21 mouse cellular contexts compared by ENCODE assay signal in the genomic region with DNA sequence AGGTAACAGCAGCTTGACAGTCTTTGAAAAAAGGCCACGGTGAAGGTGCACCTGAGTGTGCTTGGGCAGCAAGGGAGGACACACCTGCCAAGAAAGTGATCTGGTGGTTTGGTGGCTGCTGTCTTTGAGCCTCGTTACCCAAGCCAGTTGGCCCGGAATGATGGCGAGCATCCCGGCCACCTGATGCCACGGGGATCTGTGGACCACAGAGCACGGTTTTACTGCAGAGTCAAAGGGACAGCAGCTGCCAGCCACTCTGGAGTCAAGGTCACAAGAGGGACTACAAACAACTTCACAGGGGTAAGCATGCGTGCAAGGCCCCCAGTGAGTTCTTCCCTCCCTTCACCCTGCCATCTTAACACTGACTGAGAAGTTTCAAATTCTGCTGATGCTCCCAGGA. TPM values are rescaled to one million over a fixed set of nuclear protein-coding genes. Genes with fewer than 3 reads are reported as not detected.
DNase-seq lines count a peak whose midpoint lies in the region; ATAC-seq lines count a peak whose summit lies in the region.
"Had no signal": no experiment of that assay in that cellular context is flagged by ENCODE, and none has a peak within 500 bp of the region (broad histone marks: within the 10 kb centered on the region; RNA-seq: fewer than 3 reads in every experiment).

No protein-coding gene starts in this region.

- no peaks in the 10 kb centered on the region for H3K9me3 ChIP-seq in kidney, embryonic 16.5 days (ENCODE audit: low read length)
- H3K9me3 ChIP-seq in intestine, embryonic 16.5 days (ENCODE audit: control insufficient read depth, low read length), result no peaks in the 10 kb centered on the region
- H3K9me3 ChIP-seq in heart, embryonic 12.5 days (replicated peaks), result no peaks in the 10 kb centered on the region
- H3K9me3 ChIP-seq: embryonic facial prominence, embryonic 10.5 days; hindbrain, embryonic 15.5 days; limb, embryonic 10.5 days; liver, embryonic 12.5 days; lung, embryonic 15.5 days; stomach, embryonic 15.5 days had no signal

- no peak overlapping the region for H3K4me3 ChIP-seq in kidney, embryonic 16.5 days (ENCODE audit: low read length)
- H3K4me3 ChIP-seq in intestine, embryonic 16.5 days (ENCODE audit: low read length), result no peak overlapping the region
- no peak overlapping the region for H3K4me3 ChIP-seq in heart, embryonic 12.5 days
- H3K4me3 ChIP-seq: embryonic facial prominence, embryonic 10.5 days; hindbrain, embryonic 15.5 days; limb, embryonic 10.5 days; liver, embryonic 12.5 days; lung, embryonic 15.5 days; stomach, embryonic 15.5 days had no signal

- H3K4me1 ChIP-seq in kidney, embryonic 16.5 days (ENCODE audit: insufficient read depth, low read length), result peaks cover 13% of the 10 kb centered on the region
- peaks cover 7% of the 10 kb centered on the region; the same call in 1 of the 2 replicates for H3K4me1 ChIP-seq in intestine, embryonic 16.5 days (ENCODE audit: control insufficient read depth, insufficient read depth, low read length)
- H3K4me1 ChIP-seq in heart, embryonic 12.5 days (replicated peaks), result peaks cover 38% of the 10 kb centered on the region
- H3K4me1 ChIP-seq: hindbrain, embryonic 15.5 days had no signal

- H3K27me3 ChIP-seq in kidney, embryonic 16.5 days (ENCODE audit: insufficient read depth, low read length), result no peaks in the 10 kb centered on the region
- H3K27me3 ChIP-seq in intestine, embryonic 16.5 days (replicated peaks; ENCODE audit: control insufficient read depth, insufficient read depth, low read length), result no peaks in the 10 kb centered on the region
- H3K27me3 ChIP-seq in heart, embryonic 12.5 days (replicated peaks), result peaks cover 11% of the 10 kb centered on the region; the same call in 1 of the 2 replicates
- H3K27me3 ChIP-seq: hindbrain, embryonic 15.5 days; stomach, embryonic 15.5 days had no signal

- no peak for DNase-seq in kidney, postnatal 36 days
- peak; percentile 38 for DNase-seq in cerebellum, adult 9-11 months
- peak; percentile 63 for DNase-seq in gastrocnemius, postnatal 10 days
- peak; percentile 57 for DNase-seq in thymus, postnatal 14 days
- DNase-seq in natural killer cell, adult 2 months (ENCODE audit: low spot score in 2 of 2), result no peak
- DNase-seq: heart, postnatal 36 days; midbrain, embryonic 14.5 days; spleen, adult 18-20 months had no signal

- H3K27ac ChIP-seq in kidney, embryonic 16.5 days (ENCODE audit: low read length), result 0 out of 2 replicates have a peak overlapping the region, but pooled peaks have one; percentile 3
- no peak overlapping the region for H3K27ac ChIP-seq in intestine, embryonic 16.5 days (ENCODE audit: low read length)
- no peak overlapping the region for H3K27ac ChIP-seq in heart, embryonic 12.5 days (ENCODE audit: poor library complexity, severe bottlenecking)
- H3K27ac ChIP-seq: embryonic facial prominence, embryonic 10.5 days; hindbrain, embryonic 15.5 days; limb, embryonic 10.5 days; liver, embryonic 12.5 days; lung, embryonic 15.5 days; stomach, embryonic 15.5 days had no signal

- peak; percentile 53; the same call in 1 of the 2 replicates for ATAC-seq in kidney, embryonic 16.5 days (ENCODE audit: low FRiP score, low TSS enrichment)
- ATAC-seq in intestine, embryonic 16.5 days, result no peak
- ATAC-seq in heart, embryonic 12.5 days (ENCODE audit: insufficient number of reproducible peaks, low FRiP score), result no peak
- ATAC-seq: forebrain, embryonic 14.5 days; intestine, postnatal 0 days; liver, embryonic 12.5 days; Patski had no signal

- WGBS in kidney, embryonic 16.5 days, result 49% methylated on average over 8 of the region's 8 CpGs
- WGBS in intestine, embryonic 16.5 days, result 86% methylated on average over 8 of the region's 8 CpGs
- 80% methylated on average over 8 of the region's 8 CpGs for whole genome bisulfite sequencing in heart, embryonic 12.5 days

- no peak overlapping the region for H3K4me2 ChIP-seq in kidney, embryonic 16.5 days (replicated peaks; ENCODE audit: low read depth, low read length)
- H3K4me2 ChIP-seq in intestine, embryonic 16.5 days (ENCODE audit: low read depth, low read length), result no peak overlapping the region
- no peak overlapping the region for H3K4me2 ChIP-seq in heart, embryonic 12.5 days
- H3K4me2 ChIP-seq: heart, embryonic 11.5 days; hindbrain, embryonic 15.5 days; liver, embryonic 12.5 days; lung, embryonic 15.5 days; stomach, embryonic 15.5 days had no signal

- H3K9ac ChIP-seq in kidney, embryonic 16.5 days (replicated peaks; ENCODE audit: low read length), result no peak overlapping the region
- H3K9ac ChIP-seq in intestine, embryonic 16.5 days (ENCODE audit: low read depth, low read length), result no peak overlapping the region
- no peak overlapping the region for H3K9ac ChIP-seq in heart, embryonic 12.5 days
- H3K9ac ChIP-seq: hindbrain, embryonic 15.5 days; liver, embryonic 12.5 days; lung, embryonic 15.5 days; stomach, embryonic 15.5 days had no signal

- H3K36me3 ChIP-seq in kidney, embryonic 16.5 days (ENCODE audit: insufficient read depth, low read length), result no peaks in the 10 kb centered on the region
- no peaks in the 10 kb centered on the region for H3K36me3 ChIP-seq in intestine, embryonic 16.5 days (ENCODE audit: control insufficient read depth, insufficient read depth, low read length)
- H3K36me3 ChIP-seq in heart, embryonic 12.5 days, result no peaks in the 10 kb centered on the region
- H3K36me3 ChIP-seq: embryonic facial prominence, embryonic 10.5 days; hindbrain, embryonic 15.5 days; limb, embryonic 10.5 days; liver, embryonic 12.5 days; lung, embryonic 15.5 days; stomach, embryonic 15.5 days had no signal

RNA-seq across cellular contexts. Expression of a gene that starts 33.9 kb away (rescaled TPM):
- 2.8 and 3.2 TPM in 2 replicates for polyA plus RNA-seq in kidney, embryonic 16.5 days (2015; fragmentation: Nextera tagmentation; extraction: Ambion mirVana)
- 10 to 100 TPM in 1 of 2 experiments, 1 to 10 TPM in 1; 8.9 to 10.2 TPM for total RNA-seq in gastrocnemius, postnatal 10 days (2021)
- 0.92 and 1.0 TPM in 2 replicates for polyA plus RNA-seq in intestine, embryonic 16.5 days (2015; fragmentation: Nextera tagmentation; extraction: Ambion mirVana)
- polyA plus RNA-seq in heart, embryonic 12.5 days (2016; fragmentation: Nextera tagmentation; extraction: Ambion mirVana), result 7.6 and 7.7 TPM in 2 replicates
- polyA plus RNA-seq: midbrain, embryonic 14.5 days; Patski had no signal

Comparison
In these comparisons a context has a peak if more than half of its experiments do, and no peak if none do; other contexts are left out.
1. DNase-seq: peak in cerebellum, adult 9-11 months (single experiment), gastrocnemius, postnatal 10 days (single experiment) and thymus, postnatal 14 days (single experiment); none in kidney, postnatal 36 days (0 of 2) and natural killer cell, adult 2 months (0 of 2).